Mouse (Mus musculus): ENCODE measurements around the gene Eogt.

The Eogt gene

GRCm38 (mm10) chr6:97148383-97149251 lies at the start of gene Eogt:
Eogt (minus strand) TSS chr6:97149182.
- DNase-seq (ENCODE audit: low spot score): peak; percentile 86

GRCm38 (mm10) chr6:97179367-97179828 lies 30.4 kb upstream of the Eogt start:
- no peak for DNase-seq (ENCODE audit: low spot score)

GRCm38 (mm10) chr6:97178491-97179366 lies 29.7 kb upstream of the Eogt start, which contains the start of gene Tmf1:
Tmf1 (minus strand) TSS chr6:97179122.
- DNase-seq (ENCODE audit: low spot score): peak; percentile 92

- DNase-seq (ENCODE audit: low spot score): no peak
These were observed 26.7 kb upstream of the Eogt start for GRCm38 (mm10) chr6:97175716-97176115.

GRCm38 (mm10) chr6:97150156-97150555 lies 1.2 kb upstream of the Eogt start:
- DNase-seq (ENCODE audit: low spot score): no peak

GRCm38 (mm10) chr6:97149721-97150120 lies 739 bp upstream of the Eogt start:
- DNase-seq (ENCODE audit: low spot score): no peak

GRCm38 (mm10) chr6:97147755-97148382 lies 1.1 kb downstream of the Eogt start:
- DNase-seq (ENCODE audit: low spot score): no peak

- no peak for DNase-seq (ENCODE audit: low spot score)
These were observed 3.8 kb downstream of the Eogt start for GRCm38 (mm10) chr6:97145156-97145555.

- peak; percentile 54 for DNase-seq (ENCODE audit: low spot score)
These were observed 4.6 kb downstream of the Eogt start for GRCm38 (mm10) chr6:97144359-97144758.

- no peak for DNase-seq (ENCODE audit: low spot score)
These were observed 6.4 kb downstream of the Eogt start for GRCm38 (mm10) chr6:97142611-97143010.

- DNase-seq (ENCODE audit: low spot score): no peak
These were observed 7.2 kb downstream of the Eogt start for GRCm38 (mm10) chr6:97141811-97142210.

- no peak for DNase-seq (ENCODE audit: low spot score)
These were observed 16.2 kb downstream of the Eogt start for GRCm38 (mm10) chr6:97132707-97133303.

- DNase-seq (ENCODE audit: low spot score): peak; percentile 43
These were observed 17.2 kb downstream of the Eogt start for GRCm38 (mm10) chr6:97131808-97132207.

- no peak for DNase-seq (ENCODE audit: low spot score)
These were observed 18.0 kb downstream of the Eogt start for GRCm38 (mm10) chr6:97130979-97131378.

- DNase-seq (ENCODE audit: low spot score): no peak
These were observed 24.5 kb downstream of the Eogt start for GRCm38 (mm10) chr6:97124336-97125010.

GRCm38 (mm10) chr6:97120922-97121321 lies 28.1 kb downstream of the Eogt start:
- no peak for DNase-seq (ENCODE audit: low spot score)

GRCm38 (mm10) chr6:97118327-97118726 lies 30.7 kb downstream of the Eogt start:
- no peak for DNase-seq (ENCODE audit: low spot score)

GRCm38 (mm10) chr6:97116896-97117295 lies 32.1 kb downstream of the Eogt start:
- DNase-seq (ENCODE audit: low spot score): no peak

GRCm38 (mm10) chr6:97114821-97115220 lies 34.2 kb downstream of the Eogt start:
- DNase-seq (ENCODE audit: low spot score): no peak

- DNase-seq (ENCODE audit: low spot score): no peak
These were observed 36.8 kb downstream of the Eogt start for GRCm38 (mm10) chr6:97112177-97112576.

- peak; percentile 30 for DNase-seq (ENCODE audit: low spot score)
These were observed 42.2 kb downstream of the Eogt start for GRCm38 (mm10) chr6:97106777-97107176.
